Mouse (Mus musculus) olfactory bulb, adult 2 months (tissue): ENCODE results near the gene Plekhm1.

Source experiments
- CTCF ChIP-seq: fragments of 200-500 bp; IDR thresholded peaks from 2 replicates; pipeline ENCODE4 v1.5.1; 2012; ENCODE audit warnings: low read depth, mild to moderate bottlenecking, low read length, moderate library complexity; ENCODE audit not compliant: insufficient read depth
- POLR2A ChIP-seq: fragments of 200-500 bp; IDR thresholded peaks from 2 replicates; pipeline ENCODE4 v1.6.1; 2012; ENCODE audit warnings: mild to moderate bottlenecking, low read depth, low read length, moderate library complexity; ENCODE audit not compliant: insufficient read depth

GRCm38 (mm10) chr11:103349699-103350098 lies 62.8 kb downstream of the Plekhm1 start:
- no peak for TF ChIP-seq CTCF
- no peak for TF ChIP-seq POLR2A
